Mouse (Mus musculus): ENCODE measurements at regions not wholly inside any gene's neighbourhood (a gene's known extent, or its start where the extent isn't known, plus 50 kb on each side); places are given as distances from the start of the nearest gene placed in this dataset.

DNA sequence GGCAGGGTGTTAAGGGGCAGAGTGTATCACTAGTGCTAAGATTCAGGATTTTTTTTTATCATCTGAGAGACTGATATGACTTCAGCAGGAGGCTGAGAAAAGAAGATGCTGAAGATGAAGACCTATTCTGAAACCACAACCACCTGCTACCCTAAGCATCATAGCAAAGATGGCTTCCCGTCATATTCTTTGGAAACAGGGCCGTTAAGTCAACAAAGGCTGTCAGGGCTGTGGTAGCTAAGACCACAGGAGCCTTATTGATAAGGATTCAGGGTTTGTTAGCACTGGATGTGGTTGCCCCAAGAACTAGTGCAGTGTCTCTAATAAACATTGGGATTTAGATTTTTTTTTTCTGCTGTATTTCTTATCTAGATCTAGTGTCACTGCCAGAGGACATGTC is 56.7 kb upstream of the Rasgrp1 start:
- TF ChIP-seq GATA4 (IDR thresholded peaks at IDR 0.05; ENCODE audit: insufficient replicate concordance, low read length) = no peak

DNA sequence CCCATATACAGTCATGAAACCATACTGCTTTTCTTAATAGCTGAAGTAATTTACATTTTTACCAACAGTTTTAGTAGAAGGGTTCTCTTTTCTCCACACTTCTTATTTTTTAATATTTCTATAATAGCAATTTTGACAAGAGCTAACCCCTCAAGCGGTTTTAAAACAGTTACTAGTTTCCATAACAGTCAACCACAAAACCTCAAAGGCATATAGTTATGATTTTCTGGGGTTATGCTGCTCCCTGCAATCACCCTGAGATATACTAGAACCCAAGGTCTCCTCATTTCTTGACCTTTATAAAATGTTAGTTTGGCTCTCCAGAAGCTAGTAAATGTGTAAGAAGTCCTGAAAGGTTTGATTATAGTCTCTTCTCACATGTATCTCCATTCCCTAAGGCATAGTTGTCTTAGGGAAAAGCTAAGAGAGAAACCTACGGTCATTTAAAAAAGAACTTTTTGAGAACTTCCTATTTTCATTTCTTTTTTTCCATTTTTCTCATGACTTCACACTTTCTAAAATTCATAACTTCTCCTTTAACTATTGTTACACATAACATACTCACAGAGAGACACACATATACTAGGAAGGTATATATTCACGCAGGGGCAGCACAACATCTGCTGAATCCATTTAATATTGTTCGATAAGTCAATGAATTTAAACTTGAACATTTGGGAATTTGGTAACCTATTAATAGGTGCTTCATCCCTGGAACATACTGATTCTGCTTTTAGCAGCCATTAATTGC is 60.8 kb upstream of the Rasgrp1 start:
- TF ChIP-seq GATA4 (IDR thresholded peaks at IDR 0.05; ENCODE audit: insufficient replicate concordance, low read length) = no peak

DNA sequence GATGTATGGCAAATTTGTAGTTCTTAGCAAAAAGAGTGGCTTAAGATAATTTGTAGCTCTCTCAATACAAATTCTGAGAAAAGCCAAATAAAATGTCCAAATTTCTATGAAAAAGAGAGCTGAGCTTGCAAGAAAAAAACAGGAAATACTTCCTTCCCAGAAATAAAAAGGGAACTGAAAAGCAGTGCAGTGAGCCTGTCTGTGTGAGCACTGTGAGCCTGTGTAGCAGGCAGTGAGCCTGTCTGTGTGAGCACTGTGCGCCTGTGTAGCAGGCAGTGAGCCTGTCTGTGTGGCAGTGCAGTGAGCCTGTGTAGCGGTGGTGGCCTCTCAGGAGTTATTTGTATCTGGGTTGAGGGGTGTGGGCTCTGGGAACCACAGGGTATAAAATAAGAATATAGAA is 62.7 kb upstream of the Rasgrp1 start:
- TF ChIP-seq GATA4 (IDR thresholded peaks at IDR 0.05; ENCODE audit: insufficient replicate concordance, low read length) = no peak

DNA sequence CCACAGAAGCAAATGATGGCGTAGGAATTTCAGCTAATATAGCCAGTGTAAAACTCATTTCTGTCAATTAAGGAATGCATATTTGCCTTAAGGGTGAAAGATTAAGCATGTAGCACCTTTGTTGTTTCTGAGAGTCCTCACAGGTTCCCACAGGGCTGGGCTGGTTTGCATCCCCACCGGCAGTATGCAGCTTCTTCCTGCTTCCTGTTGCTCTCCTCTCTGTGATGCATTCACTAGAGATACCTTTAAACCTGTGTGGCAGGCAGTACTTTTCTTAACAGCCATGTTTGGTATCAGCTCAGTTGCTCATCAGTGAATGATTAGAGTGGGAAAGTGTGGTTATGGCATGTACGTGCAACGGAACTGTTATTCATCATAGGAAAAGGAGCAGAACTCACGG is 65.4 kb upstream of the Rasgrp1 start:
- TF ChIP-seq GATA4 (IDR thresholded peaks at IDR 0.05; ENCODE audit: insufficient replicate concordance, low read length) = no peak

DNA sequence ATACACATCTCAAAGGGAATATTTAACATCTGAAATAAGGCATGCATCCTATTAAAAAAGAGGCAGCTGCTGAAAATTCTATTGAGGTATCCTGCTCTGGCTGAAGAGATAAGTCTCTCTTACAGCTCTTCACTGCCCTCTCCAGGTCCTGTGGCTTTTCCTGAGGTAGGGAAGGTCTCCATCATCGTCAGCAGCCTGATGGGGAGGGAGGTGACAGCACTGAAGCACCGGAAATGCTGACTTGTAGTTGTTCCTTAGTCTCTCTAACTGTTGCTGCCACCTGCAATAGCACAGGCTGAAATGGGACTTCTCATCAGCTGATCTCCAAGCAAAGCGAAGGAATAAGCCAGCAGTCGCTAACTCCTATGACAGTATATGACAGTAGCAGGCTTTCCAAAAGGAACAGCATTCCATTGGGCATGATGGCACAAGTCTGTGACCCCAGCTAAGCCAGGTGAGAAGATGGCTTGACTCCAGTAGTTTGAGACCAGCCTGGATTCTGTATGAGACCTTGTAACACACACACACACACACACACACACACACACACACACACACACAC is 69.3 kb upstream of the Rasgrp1 start:
- TF ChIP-seq GATA4 (IDR thresholded peaks at IDR 0.05; ENCODE audit: insufficient replicate concordance, low read length) = no peak

DNA sequence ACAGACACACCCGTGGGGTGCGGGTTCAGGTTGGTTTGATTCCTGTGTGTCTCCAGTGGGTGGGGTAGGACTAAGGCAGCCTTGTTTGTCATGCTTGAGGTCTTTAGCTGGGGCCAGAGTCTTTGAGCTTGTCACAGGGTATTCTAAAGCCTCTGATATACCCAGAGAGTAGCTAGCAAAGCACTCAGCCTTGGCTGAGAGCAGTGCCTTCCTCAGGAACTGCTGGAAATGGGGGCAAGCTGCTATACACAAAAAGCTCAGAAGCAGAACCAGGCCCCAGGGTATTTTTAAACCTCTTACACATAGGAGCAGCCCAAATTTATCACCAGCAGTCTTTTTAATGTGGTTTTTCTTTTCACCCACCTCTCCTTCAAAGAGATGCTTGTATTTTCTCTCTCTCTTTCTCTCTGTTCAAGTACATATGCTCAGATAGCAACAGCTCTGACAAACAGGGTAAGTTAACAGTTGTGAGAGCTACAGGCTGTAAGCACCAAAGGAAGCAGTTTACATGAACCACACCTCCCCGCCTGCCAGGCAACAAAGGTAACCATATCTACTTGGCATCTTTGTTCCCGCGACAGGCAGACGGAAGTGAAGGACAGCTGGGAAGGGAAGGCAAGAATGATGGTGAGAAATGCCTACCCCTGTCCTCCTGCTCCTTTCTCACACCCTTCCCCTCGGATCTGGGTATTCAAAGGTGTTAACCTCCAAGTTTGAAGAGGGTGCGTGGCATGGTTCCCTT is 74.6 kb upstream of the Rasgrp1 start:
- no peak for TF ChIP-seq GATA4 (IDR thresholded peaks at IDR 0.05; ENCODE audit: insufficient replicate concordance, low read length)

DNA sequence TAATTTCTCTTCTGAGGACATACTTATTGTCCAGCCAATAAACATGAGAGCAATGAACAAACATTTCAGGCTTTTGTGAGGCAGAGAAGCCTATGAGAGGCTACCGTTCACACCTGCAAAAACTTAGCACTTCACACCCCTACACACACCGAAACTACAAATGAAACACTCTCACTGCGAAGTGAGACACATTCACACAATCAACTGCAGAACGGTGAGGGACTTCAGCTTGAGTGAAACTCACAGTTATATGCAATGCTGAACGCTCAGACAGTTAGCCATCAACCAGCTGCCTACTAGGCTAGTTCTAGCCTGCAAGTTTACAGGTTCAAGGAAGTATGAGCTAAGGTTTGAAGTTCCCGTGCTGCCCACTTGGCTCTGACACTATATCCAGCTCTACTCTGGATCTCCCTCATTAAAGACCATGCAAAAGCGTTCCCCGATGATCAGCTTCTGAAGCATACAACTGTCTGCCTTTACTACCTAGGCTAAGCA is 75.4 kb upstream of the Rasgrp1 start:
- no peak for TF ChIP-seq GATA4 (IDR thresholded peaks at IDR 0.05; ENCODE audit: insufficient replicate concordance, low read length)

DNA sequence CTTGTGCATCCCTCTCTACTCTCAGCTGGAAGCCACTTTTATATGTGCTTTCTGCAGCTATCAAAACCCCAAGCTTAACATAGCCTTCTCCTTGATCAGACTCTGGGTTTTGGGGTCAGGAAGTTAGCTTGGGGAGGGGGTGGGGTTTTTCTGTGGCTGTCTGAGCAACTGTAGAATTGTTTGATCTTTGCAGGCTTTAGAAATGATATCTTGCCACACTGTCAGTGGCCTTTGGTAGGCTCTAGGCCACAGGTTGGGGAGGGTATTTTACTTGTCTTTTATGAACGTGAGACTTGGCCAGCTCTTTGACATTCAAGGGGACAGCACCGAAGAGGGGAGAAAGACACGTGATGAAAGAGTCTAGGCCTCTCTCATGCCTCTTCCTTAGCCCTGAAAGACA is 75.9 kb upstream of the Rasgrp1 start:
- no peak for TF ChIP-seq GATA4 (IDR thresholded peaks at IDR 0.05; ENCODE audit: insufficient replicate concordance, low read length)

DNA sequence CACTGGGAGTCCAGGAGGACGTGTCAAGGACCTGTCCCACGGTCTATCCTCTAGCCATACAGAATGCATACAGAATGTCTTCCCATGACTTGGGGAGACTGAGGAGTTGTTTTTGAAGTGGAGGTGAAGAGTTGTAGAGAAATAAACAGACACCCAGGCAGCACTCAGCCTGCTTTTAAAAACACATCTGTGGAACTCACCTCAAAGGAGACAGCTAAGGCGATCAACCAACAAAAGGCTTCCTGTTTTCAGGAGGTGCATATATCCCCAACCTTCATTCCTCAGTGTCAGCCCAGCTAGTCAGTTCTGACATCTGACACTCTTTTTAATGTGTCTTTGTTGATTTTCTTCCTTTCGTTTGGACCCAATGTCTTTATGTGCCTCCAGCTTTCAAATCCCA is 78.6 kb upstream of the Rasgrp1 start:
- TF ChIP-seq GATA4 (IDR thresholded peaks at IDR 0.05; ENCODE audit: insufficient replicate concordance, low read length) = no peak

DNA sequence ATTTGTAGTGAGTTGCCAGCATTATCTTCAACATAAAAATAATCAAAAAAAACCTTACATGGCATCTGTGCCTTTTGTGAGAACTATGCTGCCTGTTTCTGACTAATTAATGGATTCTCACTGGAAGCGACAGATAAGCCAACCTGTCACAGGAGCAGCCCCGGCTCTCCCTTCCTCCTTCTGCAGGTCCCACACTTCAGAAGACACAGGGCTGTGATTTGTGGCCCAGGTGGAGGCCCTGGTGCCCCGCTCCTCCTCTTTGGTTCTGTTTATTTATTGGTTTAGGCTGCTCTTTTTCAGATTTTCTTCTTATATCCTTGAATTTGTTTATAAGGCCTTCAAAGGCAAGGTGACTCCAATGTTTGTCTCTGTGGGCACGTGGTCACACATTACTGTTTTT is 80.0 kb upstream of the Rasgrp1 start:
- TF ChIP-seq GATA4 (IDR thresholded peaks at IDR 0.05; ENCODE audit: insufficient replicate concordance, low read length) = no peak

DNA sequence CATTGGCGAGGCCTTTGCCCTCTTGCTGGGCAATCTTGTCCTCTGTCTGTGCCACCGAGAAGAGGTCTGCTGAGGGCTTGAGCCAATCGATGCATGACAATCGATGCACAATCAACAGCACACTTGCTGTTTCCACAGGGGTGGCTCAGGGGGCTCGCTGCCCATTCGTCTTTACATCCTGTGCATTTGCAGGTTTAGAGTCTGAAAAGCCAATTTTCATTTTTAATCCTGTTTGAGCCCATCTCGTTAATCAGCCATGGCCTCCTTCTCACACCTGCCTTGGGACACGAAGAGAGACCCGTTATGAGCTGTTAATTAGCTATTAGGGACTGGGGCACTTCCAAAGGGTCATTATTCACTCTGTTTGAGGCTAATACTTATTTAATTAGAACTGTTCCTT is 86.4 kb upstream of the Rasgrp1 start:
- no peak for TF ChIP-seq GATA4 (IDR thresholded peaks at IDR 0.05; ENCODE audit: insufficient replicate concordance, low read length)

DNA sequence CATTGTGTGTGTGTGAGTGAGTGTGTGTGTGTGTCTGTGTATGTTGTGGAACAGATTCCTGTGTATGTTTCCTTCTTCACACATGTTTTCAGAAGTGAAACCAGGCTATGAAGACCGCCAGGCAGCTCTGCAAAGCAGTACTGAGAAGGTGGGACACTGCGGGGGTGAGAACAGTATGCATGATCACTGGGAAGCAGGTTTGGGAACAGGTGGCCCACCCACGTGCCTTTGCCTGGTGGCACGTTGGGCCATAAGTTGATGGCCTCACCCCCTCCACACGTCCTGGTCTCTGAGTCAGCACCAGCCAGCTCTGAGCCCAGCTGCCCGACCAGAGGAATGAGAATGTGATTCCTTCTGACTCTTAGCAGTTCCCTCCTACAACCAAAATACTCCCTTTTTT is 89.2 kb upstream of the Rasgrp1 start:
- no peak for TF ChIP-seq GATA4 (IDR thresholded peaks at IDR 0.05; ENCODE audit: insufficient replicate concordance, low read length)

DNA sequence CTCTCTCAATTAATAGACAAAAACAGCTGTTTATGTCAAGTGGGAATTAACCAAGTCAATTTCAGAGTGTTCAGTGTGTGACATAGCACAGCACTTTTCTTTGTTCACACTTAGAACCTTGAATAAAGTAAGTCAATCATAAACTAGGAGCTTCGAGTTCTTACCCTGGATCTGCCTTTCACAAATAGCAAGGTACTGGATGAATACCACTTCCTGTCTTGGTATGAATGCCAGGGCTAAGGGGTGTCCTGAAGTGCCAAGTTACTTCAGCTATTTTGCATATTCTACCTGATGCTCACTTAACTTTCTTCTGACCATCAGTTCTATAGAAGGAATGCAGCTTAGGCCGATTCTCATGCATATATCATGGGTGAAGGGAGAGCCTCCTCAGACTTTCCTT is 90.1 kb upstream of the Rasgrp1 start:
- no peak for TF ChIP-seq GATA4 (IDR thresholded peaks at IDR 0.05; ENCODE audit: insufficient replicate concordance, low read length)

DNA sequence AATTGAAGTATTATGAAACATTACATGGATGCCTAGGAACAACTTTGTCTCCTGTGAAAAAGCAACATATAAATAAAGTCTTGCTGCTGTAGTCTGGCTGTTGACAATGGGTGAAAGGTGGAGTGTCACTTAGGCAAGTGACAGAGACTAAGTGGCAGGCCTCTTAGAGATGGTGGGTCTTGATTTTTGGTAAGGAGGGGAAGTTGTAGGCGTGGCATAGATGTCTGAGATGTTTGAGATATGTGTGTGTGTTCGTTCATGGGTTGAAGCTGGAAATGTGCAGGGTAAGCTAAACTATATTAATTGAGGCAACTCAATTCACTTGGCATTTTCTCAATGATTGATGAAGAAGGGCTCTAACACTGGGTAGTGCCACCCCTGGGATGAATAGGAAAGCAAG is 90.7 kb upstream of the Rasgrp1 start:
- TF ChIP-seq GATA4 (IDR thresholded peaks at IDR 0.05; ENCODE audit: insufficient replicate concordance, low read length) = no peak

DNA sequence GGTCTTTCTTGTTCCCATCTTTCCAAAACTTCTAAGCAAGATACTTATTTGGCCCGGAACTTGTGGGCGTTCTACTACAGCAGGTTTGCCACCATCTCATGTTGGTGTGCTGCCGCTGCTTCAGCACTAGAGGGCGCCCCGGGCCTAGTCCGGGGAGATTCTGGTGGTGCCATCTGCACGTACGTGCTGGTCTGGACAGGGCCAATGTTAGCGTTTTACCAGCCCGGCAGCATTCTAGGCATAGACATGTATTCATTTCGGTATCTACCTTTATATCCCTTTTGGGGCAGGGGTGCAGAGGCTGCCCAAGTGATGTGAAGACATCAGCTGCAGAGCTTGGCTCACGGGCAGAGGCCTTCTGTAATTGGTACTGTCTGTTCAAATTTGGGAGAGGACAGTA is 95.3 kb upstream of the Rasgrp1 start:
- no peak for TF ChIP-seq GATA4 (IDR thresholded peaks at IDR 0.05; ENCODE audit: insufficient replicate concordance, low read length)
